Mouse (Mus musculus) embryo, embryonic 11 days (tissue): ENCODE results near the gene Il10rb.
"Not testable (repeated sequence)": the region's sequence is repeated elsewhere in the genome, so short reads cannot be mapped to it uniquely, and the experiment has no call there.

Experiments
- DNase-seq: peaks from one replicate; pipeline ENCODE4 v3.0.0-alpha.2; 2015

Gene Il10rb

DNA sequence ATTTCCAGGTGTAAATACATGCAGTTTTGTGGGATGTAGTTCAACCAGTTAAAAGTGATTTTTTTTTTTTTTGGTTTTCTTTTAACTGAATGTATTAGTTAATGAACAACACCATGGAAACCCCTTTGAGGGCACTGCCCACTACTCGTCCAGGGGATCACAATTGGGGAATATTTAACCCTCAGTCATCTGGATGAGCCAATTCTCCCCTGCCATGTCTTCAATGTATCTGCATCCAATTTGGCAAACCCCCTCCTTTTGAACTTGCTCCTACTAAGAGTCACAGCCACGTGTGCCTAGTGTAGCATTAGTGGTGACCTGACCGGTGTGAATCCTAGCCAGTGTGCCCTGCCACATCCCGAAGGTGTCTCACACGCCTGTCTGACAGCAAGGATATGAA lies 12.6 kb downstream of the Il10rb start:
- DNase-seq, result no peak

DNA sequence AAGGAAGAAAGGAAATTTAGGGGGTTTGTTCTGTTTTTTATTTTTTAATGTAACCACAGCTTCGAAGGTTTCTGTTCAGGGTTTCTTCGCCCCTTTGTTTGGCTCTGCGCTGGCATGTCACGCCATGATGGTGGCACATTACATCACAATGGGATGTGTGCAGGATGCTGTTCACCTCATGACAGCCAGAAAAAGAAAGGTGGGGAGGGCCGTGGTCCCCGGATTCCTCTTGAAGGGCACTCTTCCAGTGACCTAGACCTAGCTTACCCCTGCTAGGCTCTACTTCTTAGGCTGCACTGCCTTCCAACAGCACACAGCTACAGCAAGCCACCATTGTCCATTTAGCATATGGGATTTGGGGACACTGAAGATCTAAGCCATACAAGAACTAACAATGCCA lies 19.9 kb downstream of the Il10rb start:
- DNase-seq, result no peak

DNA sequence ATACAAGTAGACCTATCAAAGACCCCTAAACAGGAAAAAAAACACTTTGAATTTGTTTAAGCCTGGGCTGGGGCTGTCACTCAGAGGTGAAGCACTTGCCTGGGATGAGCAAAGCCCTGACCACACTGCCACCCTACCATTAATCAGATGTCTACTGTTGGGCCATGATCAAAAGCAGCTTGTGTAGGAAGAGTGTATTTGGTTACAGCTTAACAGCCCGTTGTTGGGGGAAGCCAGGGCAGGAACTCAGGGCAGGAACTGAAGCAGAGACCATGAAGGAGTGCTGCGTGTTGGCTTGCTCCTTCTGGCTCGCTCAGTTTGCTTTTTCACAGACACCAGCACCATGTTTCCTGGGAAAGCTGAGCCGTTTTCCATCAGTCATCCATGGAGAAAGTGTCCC lies 20.6 kb downstream of the Il10rb start:
- DNase-seq, result no peak

DNA sequence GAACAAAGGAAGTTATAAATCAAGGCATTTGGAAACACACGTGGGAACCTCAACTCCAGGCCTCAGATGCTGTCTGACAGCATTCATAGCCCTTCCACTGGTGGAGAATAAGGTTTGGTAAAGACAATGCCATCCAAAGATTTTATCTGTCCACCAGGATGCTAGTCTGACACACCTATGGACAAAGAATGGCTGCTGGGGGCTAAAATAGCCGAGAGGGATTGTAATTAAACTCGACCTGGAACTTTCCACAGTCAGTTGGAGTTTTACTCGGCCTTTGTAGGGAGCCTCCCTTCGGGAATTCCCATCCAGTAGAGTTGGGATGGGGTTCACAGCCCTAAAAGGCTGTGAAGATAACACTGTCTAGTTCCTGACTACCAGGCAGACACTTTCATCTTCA lies 21.5 kb downstream of the Il10rb start:
- no peak for DNase-seq

DNA sequence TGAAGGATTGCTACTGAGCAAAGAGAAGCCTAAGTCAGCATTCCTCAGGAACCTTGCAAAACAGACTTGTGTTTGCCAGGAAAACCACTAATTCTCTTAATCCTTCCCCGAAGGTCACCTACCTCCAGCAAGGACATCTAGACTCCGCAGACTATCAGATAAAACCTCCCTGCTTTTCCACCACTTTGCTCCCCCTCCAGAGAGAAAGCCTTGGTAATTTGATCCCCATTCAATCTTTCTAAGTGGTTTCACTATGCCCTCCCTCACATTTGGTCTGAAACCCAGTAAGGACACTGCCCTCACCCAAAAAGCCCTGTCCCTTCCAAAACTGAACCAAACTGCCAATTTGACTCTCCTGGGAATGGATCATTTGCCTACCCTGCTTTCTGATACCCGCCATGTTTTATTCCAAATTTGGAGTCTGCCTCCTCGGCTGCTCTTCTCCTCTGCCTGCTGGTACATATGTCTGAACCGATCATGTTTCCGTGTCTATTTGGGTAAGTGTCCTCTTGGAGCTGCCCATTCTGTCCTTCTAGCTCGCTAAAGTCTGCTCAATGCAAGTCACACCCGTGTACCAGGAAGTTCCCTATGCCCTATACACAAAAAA lies 22.4 kb downstream of the Il10rb start:
- DNase-seq, result no peak

DNA sequence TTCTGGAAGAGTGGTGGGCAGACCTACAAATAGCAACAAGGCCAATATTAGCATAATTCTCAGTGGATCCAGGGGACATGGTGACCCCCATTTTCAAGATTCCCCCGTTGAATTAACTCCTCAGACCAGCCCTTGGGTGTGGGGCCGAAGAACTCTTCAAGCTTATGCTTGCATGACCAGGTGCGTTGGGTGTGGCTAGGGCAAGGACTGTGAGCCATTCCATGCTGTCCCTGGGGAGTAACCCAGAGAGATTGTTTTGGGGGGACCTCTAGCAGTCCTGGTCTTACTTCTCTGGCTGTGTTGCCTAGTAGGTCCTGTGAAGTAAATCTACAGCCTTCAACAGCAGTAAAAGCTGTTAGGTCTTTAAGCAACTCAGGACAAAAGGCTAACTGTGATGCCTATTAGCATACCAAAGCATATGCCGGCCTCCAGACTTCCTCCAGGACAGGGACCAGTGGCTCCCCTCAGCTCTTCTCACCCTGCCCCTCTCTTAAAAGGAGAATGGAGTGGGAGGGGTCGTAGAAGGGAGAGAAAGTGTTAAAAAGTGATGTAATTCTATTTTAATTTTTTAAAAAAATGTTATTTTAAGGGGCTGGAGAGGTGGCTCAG lies 26.9 kb downstream of the Il10rb start:
- no peak for DNase-seq

DNA sequence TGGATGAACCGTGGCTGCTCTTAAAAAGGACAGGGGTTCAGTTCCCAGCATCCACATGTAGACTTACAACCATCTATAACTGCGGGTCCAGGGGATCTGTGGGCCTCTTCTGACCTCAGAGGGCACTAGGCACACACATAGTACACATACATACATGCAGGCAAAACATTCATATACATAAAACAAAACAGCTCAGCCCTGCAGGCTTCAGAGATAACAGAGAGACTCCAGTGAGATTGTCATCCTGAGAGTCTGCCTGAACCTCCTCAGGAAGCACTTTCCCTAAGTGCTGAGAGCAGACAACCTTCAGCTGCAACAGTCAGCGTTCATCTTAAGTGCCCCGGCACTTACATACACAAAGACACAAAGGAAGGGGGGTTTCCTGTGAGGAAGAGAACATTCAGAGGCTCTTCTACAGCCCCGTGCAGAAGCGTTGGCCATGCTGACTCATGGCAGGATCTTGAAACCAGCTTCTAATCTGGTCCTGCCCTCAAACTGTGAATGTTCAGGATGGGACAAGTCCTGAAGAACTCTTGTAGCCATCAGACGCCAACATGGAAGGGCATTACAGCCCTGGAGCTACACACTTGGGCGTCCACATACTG lies 27.5 kb downstream of the Il10rb start:
- DNase-seq, result no peak

DNA sequence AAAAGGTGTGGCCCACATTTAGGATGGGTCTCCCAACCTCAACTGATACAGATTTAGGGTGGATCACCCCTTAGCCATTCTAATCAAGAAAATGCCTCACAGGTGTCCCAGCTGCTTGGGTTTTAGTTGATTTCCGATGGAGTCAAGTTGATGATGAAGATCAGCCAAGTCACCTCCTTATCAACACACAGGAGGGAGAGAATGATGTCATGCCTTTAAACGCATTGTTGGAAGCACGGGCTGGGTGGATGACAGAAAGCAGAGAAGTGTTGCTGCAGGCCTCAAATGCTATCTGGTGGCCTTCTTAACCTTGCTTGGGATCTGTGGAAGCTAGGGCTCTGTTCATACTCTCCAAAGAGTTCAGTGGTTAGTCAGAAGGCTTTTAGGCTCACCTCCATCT lies 28.2 kb downstream of the Il10rb start:
- no peak for DNase-seq

DNA sequence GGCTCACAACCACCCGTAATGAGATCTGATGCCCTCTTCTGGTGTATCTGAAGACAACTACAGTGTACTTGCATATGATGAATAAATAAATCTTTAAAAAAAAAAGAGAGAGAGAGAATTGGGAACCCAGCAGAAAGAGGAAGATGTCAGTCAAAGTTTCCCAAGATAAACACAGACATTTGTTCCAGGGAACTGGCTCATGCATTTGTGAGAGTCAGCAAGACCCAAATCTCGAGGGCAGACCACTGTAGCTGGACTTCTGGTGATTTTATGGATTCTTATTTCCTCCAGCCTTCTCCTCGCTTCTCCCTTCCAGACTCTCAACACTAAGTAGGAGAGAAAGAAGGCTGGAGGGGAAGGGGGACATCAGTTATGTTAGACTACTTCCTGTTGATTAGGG lies 32.1 kb downstream of the Il10rb start:
- DNase-seq, result no peak

DNA sequence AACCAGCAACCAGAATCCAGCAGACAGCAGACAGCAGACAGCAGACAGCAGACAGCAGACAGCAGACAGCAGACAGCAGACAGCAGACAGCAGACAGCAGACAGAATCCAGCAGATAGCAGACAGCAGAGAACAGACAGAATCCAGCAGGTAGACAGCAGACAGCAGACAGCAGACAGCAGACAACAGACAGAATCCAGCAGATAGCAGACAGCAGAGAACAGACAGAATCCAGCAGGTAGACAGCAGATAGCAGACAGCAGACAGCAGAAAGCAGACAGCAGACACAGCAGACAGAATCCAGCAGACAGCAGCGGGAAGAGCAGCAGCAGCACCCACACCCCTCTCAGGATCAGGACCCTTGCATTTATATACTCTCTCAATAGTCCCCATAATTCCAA lies 32.6 kb downstream of the Il10rb start:
- not testable (repeated sequence) for DNase-seq

DNA sequence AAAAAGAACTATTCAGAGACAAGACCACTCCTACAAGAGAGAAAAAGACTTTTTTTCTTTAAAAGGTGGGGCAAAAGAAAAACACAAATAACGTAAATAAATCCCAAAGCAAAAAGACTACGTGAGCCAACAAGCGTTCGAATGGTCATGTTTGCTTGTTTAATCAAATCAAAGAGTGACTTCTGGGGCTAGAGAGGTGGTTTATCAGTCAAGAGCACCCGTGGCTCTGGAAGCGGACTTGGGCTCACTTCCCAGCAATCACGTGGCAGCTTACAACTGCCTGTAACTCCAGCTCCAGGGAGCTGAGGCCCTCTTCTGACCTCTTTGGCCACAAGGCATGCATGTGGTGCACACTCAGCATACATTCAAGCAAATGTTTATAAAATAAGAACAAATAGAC lies 35.4 kb downstream of the Il10rb start:
- no peak for DNase-seq

DNA sequence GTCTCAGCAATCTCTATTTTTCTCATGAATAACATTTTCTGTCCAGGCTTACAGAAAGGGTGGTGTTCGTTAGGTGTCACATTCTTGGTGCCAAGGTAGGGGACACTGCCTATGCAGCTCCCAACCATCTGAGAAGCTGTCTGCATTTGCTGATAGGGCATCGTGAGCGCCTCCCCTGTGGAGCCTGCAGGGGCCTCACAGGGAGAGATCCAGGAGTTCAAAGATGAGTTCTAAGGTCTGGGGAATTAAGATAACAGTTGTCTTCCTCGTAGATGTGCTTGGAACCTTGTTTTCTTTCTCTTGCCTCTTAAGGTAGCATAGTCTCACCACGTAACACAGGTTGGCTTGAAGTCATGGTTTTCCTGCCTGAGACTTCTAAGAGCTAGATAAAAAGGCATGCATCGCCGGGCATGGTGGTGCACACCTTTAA lies 35.9 kb downstream of the Il10rb start:
- DNase-seq, result no peak

DNA sequence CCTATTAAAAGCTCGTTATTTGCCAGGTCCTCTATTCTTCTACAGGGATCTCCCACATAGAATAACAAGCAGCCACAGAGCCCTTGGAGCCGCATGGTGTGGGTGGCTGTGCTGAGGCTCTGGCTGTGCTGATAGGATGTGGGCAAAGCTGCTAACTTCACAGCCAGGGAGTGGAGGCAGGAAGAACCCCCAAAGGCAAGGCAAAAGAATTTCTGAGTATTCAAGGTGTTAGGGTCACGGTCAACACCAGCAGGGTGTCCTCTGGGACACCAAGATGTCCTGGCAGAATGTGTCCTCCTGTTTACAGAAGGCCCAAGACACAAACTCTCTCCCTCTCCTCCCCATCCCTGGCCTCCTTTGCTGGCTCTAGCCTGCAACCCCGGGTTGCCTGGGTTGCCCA lies 36.5 kb downstream of the Il10rb start:
- DNase-seq, result no peak

DNA sequence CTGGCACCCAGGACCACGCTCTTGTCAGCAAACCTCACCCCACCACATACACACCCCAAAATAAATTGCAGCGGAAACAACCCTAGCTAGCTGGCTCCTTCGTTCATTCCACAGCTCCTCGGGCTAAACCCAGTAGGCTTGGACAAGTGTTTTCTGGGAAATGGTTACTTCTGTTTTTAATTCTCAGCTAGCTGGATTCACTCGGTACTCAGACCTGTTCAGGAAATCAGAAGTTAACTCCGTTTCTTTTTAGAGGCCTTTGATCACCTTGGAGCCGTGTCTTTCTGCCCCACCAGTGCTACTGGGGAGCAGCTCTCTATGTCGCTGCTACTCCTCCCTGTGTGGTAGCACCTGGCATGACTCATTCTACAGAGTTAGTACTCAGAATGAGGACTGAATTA lies 37.2 kb downstream of the Il10rb start:
- no peak for DNase-seq

DNA sequence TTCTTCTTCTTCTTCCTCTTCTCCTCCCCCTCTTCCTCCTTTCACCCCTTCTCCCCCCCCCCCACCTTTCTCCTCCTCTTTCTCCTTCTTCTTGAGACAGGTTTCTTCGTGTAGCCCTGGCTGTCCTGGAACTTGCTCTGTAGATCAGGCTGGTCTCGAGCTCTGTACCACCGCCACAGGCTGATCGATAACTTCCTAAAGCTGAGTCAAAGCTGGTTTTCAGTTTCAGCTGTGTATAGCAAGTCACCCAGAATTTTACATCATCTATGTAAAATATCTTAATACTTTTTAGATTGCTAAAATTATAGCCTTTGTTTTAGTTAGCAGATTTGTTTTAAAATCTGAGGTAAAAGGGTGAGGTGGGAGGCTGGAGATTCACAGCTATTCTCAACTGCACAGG lies 38.9 kb downstream of the Il10rb start:
- DNase-seq, result no peak

DNA sequence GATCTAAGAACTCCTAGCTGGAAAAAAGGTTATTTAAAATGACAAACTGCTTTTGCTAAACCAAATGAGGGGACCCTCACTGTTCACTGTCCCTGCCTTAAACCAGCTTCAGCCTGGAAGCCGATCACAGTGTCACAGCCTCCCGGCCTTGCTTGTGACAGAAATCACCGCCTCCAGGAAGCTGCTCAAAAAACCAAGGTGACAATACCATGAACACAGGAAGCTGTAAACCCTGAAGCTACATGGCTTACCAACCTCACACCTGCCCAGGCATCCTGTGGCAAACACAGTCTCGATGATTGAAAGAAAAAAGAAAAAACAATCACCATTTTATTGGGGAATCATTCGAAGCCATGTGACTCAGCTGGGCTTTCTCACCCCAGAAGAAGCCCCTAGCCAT lies 39.6 kb downstream of the Il10rb start:
- DNase-seq, result no peak

DNA sequence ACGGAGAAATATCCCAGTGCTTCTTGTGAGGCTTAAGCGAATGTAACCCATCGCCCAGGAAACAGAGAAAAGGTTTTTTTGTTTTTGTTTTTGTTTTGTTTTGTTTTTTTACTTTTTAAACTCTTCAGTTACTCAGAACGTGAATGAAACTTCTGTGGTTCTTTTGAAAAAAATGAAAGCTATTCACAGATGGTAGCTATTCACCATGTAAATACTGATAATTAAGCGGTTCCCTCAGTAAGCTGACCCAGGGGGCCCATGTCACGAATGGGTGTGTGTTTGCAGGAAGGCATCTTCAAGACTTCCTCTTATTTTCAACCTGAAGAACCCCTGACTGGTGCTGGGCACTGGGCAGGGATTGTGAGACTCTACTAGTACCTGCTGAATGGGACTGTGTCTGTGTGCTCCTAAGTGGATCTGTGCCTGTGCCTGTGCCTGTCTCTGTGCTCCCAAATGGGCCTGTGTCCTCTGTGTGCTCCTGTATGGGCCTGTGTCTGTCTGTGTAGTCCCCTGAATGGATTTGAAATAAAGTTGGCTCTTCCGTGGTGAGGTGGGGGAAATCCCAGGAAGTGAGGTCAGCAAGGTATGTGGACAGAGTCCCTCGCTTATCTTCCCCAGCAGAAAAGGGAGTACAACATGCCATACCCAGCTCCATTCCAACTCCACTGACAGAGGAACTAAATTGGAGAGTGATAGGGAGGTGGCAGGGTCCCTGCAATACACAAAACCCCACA lies 41.0 kb downstream of the Il10rb start:
- no peak for DNase-seq

DNA sequence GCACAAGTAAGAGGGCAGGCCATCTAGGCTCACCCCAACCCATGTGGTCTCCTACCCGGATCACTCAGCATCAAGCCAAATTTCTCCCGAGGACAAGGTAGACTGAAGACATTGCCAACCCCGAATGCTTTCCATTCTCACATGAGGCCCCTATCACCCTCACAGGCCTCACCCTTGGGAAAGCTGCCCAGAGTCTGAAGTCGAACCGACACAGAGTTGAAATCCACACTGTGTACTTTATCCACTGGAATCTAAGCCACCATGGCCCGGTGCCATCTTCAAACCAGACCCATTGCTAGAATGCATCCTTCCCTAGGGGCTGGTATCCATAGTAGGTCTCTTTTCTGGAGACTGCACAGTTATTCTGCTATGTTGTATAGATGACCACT lies 41.5 kb downstream of the Il10rb start:
- DNase-seq, result no peak

DNA sequence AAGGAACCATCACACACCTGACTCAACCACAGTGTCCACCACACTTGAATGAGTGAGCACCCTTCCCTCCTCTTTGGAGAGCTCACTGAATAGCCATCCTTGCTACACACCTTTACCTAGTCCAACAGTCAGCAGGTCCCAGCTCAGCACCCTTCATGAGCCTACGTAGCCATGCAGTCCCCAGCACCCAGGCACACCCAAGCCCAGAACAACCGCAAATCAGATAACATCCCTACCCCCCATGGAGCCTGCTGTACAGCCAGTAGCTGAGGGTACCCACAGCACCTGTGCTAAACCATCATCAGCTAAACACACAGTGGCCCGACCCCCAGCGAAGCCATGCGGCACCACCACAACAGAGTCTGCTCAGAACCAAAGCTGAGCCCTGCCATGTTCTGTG lies 42.1 kb downstream of the Il10rb start:
- DNase-seq, result no peak

DNA sequence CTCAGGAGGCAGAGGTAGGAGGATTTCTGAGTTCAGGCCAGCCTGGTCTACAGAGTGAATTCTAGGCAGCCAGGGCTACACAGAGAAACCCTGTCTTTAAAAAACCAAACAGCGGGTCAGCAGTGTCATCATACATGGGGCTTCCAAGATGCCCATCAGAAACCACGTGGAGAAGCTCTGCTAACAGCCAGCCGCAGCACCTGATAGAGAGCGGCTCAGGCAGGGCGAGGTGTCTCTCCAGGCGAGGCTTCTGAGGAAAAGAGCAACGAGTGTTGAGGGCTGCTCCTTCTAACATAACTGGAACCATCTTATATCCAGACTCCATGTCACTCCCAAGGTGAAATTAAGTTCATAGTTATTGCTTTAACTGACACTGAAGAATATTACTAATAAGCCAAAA lies 42.9 kb downstream of the Il10rb start:
- no peak for DNase-seq

DNA sequence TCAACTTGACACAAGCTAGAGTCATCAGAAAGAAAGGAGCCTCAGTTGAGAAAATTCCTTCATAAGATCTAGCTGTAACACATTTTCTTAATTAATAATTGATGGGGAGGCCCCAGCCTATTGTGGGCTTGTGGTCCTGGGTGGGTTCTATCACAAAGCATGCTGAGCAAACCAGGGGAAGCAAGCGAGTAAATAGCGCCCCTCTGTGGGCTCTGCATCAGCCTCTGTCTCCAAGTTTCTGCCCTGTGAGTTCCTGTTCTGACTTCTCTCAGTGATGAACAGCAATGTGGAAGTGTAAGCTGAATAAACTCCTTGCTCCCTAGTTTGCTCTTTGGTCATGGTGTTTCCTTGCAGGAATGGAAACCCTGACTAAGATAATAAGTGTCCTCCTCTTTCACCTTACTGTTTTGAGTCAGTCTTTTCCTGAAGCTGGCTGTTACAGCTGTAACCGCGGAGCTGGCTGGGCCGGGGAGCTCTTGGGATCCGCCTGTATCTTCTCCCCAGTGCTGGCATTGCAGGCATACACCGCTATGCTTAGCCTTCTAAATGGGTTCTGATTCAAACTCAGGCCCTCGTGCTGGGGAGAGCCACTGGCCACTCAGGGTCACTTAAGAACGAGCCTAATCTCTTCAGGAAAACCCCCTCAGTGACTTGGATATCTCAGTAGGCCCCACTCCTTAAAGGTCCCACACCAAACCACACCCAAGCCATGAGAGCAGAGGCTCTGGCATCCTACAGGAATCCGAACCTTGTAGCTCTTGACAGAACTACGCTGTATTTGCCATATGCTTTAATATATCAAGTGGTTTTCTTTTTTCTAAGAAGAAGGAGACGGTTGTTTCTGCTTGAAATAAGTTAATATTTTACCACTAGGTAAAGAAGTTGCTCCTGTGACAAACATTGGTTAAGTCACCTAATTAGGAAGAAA lies 44.4 kb downstream of the Il10rb start:
- no peak for DNase-seq

DNA sequence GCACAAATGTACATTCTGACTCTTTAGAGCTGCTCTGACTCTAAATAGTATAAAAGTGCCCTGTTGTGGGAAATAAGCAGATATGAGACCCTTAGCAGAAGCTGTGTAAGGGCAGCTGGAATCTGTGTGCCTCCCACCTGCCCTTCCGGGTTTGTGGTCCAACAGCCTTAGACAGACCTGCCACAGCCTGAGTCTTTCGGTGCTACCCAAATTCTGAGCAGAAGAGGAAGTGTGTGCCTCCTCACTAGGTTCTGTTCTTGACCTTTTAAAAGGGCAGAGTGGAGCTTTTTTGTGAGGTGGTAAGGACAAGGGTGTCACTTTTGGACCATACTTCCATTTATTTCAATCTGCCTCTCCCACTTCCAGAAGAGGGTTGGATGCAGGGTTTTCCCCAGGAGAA lies 46.0 kb downstream of the Il10rb start:
- no peak for DNase-seq

DNA sequence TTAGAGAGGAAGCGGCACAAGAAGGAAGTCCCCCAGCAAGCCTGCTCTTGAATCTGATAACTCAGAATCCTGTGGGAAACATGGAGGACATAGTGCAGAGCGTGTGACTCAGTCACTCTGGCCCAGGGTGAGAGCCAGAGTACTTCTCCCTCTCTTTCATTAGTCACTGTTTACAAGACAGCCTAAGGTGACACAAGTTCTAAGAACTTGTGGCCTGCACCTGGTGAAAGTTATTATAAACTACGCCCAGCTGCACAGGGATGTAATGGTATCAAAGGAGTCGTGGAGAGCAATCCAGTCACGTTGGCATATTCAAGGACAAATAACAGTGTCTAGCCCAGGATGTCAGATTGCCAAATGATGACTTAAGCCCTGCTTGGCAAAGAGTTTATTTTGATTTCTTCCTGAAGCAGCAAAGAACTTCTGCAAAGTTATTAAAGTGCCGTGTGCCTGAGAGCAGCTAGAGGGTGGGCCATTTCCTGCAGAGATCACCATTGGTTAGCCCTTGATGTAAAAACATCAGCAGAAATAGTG lies 46.5 kb downstream of the Il10rb start:
- no peak for DNase-seq
